In the genomic region with DNA sequence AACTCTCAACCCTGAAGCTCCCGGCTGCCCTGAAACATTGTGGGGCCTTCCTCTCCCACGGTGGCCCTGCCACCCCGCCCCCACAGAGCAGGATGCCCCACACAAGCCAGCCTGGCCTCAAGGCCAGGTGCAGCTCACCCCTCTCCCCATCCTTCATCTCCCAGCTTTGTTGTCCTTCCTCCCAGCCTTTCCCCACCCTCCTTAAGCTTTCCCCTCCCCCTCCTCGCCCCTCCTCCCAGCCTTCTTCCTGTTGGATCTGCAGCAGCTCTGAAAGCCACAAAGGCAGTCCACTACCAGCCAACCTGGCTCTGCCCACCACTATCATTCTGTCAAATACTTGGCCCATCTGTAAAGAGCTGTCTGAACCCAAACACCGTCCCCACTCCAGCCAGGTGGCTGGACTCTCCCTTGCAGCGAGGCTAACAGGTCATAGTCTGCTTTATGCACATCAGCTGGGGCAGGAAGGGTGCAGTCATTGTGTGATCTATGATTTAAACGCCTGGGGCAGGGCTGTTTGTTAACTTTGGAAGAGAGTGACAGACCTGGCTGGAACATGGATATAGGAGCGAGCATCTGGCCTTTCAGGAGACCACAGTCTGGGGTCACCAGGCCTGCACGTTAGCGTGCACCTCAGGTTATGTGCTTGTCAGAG, we compare ENCODE assay signal across 8 mouse cellular contexts.
A peak's percentile ranks its signal among the peaks of the same experiment; 100 is the strongest.
DNase-seq lines count a peak whose midpoint lies in the region; ATAC-seq and TF ChIP-seq lines count a peak whose summit lies in the region.

No protein-coding gene starts in this region.

- TF ChIP-seq CTCF in heart, adult 2 months (IDR thresholded peaks at IDR 0.05) = no peak

- no peak overlapping the region for H3K9ac ChIP-seq in heart, embryonic 13.5 days
- H3K9ac ChIP-seq in heart, adult 2 months (ENCODE audit: low read depth, low read length) = no peak overlapping the region
- no peak overlapping the region for H3K9ac ChIP-seq in intestine, embryonic 16.5 days (ENCODE audit: low read depth, low read length)

- WGBS in heart, embryonic 13.5 days = 37% methylated on average over 10 of the region's 10 CpGs
- WGBS in heart, adult 2 months = 49% methylated on average over 10 of the region's 10 CpGs
- WGBS in intestine, embryonic 16.5 days = 42% methylated on average over 10 of the region's 10 CpGs

- H3K36me3 ChIP-seq in heart, embryonic 13.5 days = no peaks in the 10 kb centered on the region
- H3K36me3 ChIP-seq in heart, adult 2 months (ENCODE audit: control insufficient read depth, insufficient read depth, low read length) = no peaks in the 10 kb centered on the region
- no peaks in the 10 kb centered on the region for H3K36me3 ChIP-seq in intestine, embryonic 16.5 days (ENCODE audit: control insufficient read depth, insufficient read depth, low read length)

- H3K4me2 ChIP-seq in heart, embryonic 13.5 days = no peak overlapping the region
- no peak overlapping the region for H3K4me2 ChIP-seq in intestine, embryonic 16.5 days (ENCODE audit: low read depth, low read length)

- TF ChIP-seq EP300 in heart, adult 2 months (IDR thresholded peaks at IDR 0.05; ENCODE audit: insufficient read depth, low read depth, low read length) = no peak

- H3K27me3 ChIP-seq in heart, embryonic 13.5 days (replicated peaks) = peaks cover 19% of the 10 kb centered on the region; the same call in 1 of the 2 replicates
- H3K27me3 ChIP-seq in heart, adult 2 months (ENCODE audit: control insufficient read depth, insufficient read depth, low read length) = no peaks in the 10 kb centered on the region
- peaks cover 2% of the 10 kb centered on the region; the same call in 1 of the 2 replicates for H3K27me3 ChIP-seq in intestine, embryonic 16.5 days (replicated peaks; ENCODE audit: control insufficient read depth, insufficient read depth, low read length)

- no peak for ATAC-seq in heart, embryonic 13.5 days (ENCODE audit: extremely low read depth, insufficient number of reproducible peaks, low FRiP score, low TSS enrichment)
- ATAC-seq in intestine, embryonic 16.5 days = 0 out of 2 replicates have a peak, but pooled peaks have one; percentile 21

- peaks cover 16% of the 10 kb centered on the region for H3K4me1 ChIP-seq in heart, embryonic 13.5 days
- no peaks in the 10 kb centered on the region for H3K4me1 ChIP-seq in heart, adult 2 months (ENCODE audit: control insufficient read depth, insufficient read depth, low read length)
- H3K4me1 ChIP-seq in intestine, embryonic 16.5 days (ENCODE audit: control insufficient read depth, insufficient read depth, low read length) = no peaks in the 10 kb centered on the region

- H3K4me3 ChIP-seq in heart, embryonic 13.5 days = no peak overlapping the region
- H3K4me3 ChIP-seq in heart, adult 2 months = no peak overlapping the region
- H3K4me3 ChIP-seq in intestine, embryonic 16.5 days (ENCODE audit: low read length) = no peak overlapping the region

- TF ChIP-seq POLR2A in heart, adult 2 months (IDR thresholded peaks at IDR 0.05; ENCODE audit: insufficient read depth, low read depth, low read length) = no peak

- no peak for DNase-seq in heart, adult 2 months
- DNase-seq in embryo, embryonic 10 days (ENCODE audit: low spot score) = peak; percentile 35
- peak; percentile 6 for DNase-seq in lung, postnatal 36 days
- no peak for DNase-seq in adipocyte (ENCODE audit: low spot score)
- DNase-seq in B cell, adult 2 months = no peak
- no peak for DNase-seq in spleen, postnatal 4 days (ENCODE audit: low spot score in 2 of 2)

- H3K9me3 ChIP-seq in heart, embryonic 13.5 days = no peaks in the 10 kb centered on the region
- no peaks in the 10 kb centered on the region for H3K9me3 ChIP-seq in intestine, embryonic 16.5 days (ENCODE audit: control insufficient read depth, low read length)

- H3K79me2 ChIP-seq in heart, adult 2 months (replicated peaks; ENCODE audit: control insufficient read depth, insufficient read depth, low read length) = no peaks in the 10 kb centered on the region

- H3K27ac ChIP-seq in heart, embryonic 13.5 days (replicated peaks) = peak overlapping the region; percentile 42; the same call in 1 of the 2 replicates
- H3K27ac ChIP-seq in heart, adult 2 months = no peak overlapping the region
- no peak overlapping the region for H3K27ac ChIP-seq in intestine, embryonic 16.5 days (ENCODE audit: low read length)

- intact Hi-C loops in heart, adult 2 months (cut with DNase I) = no loop called here

Comparison
In these comparisons a context has a peak if more than half of its experiments do, and no peak if none do; other contexts are left out.
1. DNase-seq: peak in embryo, embryonic 10 days (single experiment) and lung, postnatal 36 days (single experiment); none in heart, adult 2 months (0 of 2), adipocyte (single experiment), B cell, adult 2 months (0 of 2) and spleen, postnatal 4 days (0 of 2).